Mouse (Mus musculus) limb, embryonic 12.5 days (tissue): ENCODE results near the gene Zmpste24. TPM values are rescaled to one million over a fixed set of nuclear protein-coding genes. Genes with fewer than 3 reads are reported as not detected.
A peak's percentile ranks its signal among the peaks of the same experiment; 100 is the strongest.

Source experiments
- ATAC-seq: fragments of 200-750 bp; cut with Nextera tagmentation; 2 replicates; pipeline ENCODE4 v1.8.0; 2017; ENCODE audit warnings: low read depth, moderate TSS enrichment; ENCODE audit not compliant: insufficient number of reproducible peaks, insufficient read depth, low FRiP score, low TSS enrichment
- H3K27ac ChIP-seq: fragments of 300-500 bp; sonication (generic); 2 replicates; pipeline ENCODE4 v1.5.1; 2016; ENCODE audit warnings: mild to moderate bottlenecking, moderate library complexity
- H3K27me3 ChIP-seq: fragments of 300-500 bp; sonication (generic); 2 replicates; pipeline ENCODE4 v1.6.1; 2016; ENCODE audit warnings: mild to moderate bottlenecking, moderate library complexity
- H3K36me3 ChIP-seq: fragments of 300-500 bp; sonication (generic); 2 replicates; pipeline ENCODE4 v1.6.1; 2016; ENCODE audit warnings: mild to moderate bottlenecking, moderate library complexity
- H3K4me1 ChIP-seq: fragments of 300-500 bp; sonication (generic); replicated peaks from 2 replicates; pipeline ENCODE4 v1.6.1; 2016
- H3K4me2 ChIP-seq: fragments of 300-500 bp; sonication (generic); 2 replicates; pipeline ENCODE4 v1.6.1; 2016; ENCODE audit warnings: mild to moderate bottlenecking, moderate library complexity
- H3K4me3 ChIP-seq: fragments of 300-500 bp; sonication (generic); replicated peaks from 2 replicates; pipeline ENCODE4 v1.5.1; 2016; ENCODE audit warnings: mild to moderate bottlenecking
- H3K9ac ChIP-seq: fragments of 300-500 bp; sonication (generic); replicated peaks from 2 replicates; pipeline ENCODE4 v1.6.1; 2016; ENCODE audit warnings: mild to moderate bottlenecking, moderate library complexity
- H3K9me3 ChIP-seq: fragments of 300-500 bp; sonication (generic); 2 replicates; pipeline ENCODE4 v1.6.1; 2016; ENCODE audit warnings: mild to moderate bottlenecking, moderate library complexity
- WGBS: fragments of 180-500 bp; shearing (Covaris S2); methylation state at CpG from one replicate; pipeline ENCODE4 v1.1.7; 2016; 5-methylcytosine and 5-hydroxymethylcytosine counted together
- polyA plus RNA-seq: library from polyadenylated mRNA; unstranded; fragments of >200 nt; fragmentation: Nextera tagmentation; extraction: Ambion mirVana; gene quantifications from 2 replicates; pipeline ENCODE4 v1.2.1, GENCODE M21; 2016

The Zmpste24 gene
- polyA plus RNA-seq, 1 experiment from 2014 or later, result 24.2 TPM

- H3K27me3 ChIP-seq, result no peaks in the 10 kb centered on the region
- WGBS, result 5% methylated on average over 40 of the region's 40 CpGs
- H3K27ac ChIP-seq, result peak overlapping the region; percentile 69; the same call in 1 of the 2 replicates
- ATAC-seq, result peak; percentile 33
- H3K9ac ChIP-seq, result peak overlapping the region; percentile 83
- peaks cover 17% of the 10 kb centered on the region for H3K4me1 ChIP-seq
- no peaks in the 10 kb centered on the region for H3K36me3 ChIP-seq
- H3K4me2 ChIP-seq, result peak overlapping the region; percentile 97
- no peaks in the 10 kb centered on the region for H3K9me3 ChIP-seq
- H3K4me3 ChIP-seq, result peak overlapping the region; percentile 98
Measured at GRCm38 (mm10) chr4:121016021-121016898, 81.8 kb downstream of the Zmpste24 start.

- no peak overlapping the region for H3K9ac ChIP-seq
- peaks cover 26% of the 10 kb centered on the region for H3K4me1 ChIP-seq
- no peak overlapping the region for H3K4me3 ChIP-seq
- no peak overlapping the region for H3K27ac ChIP-seq
- no peaks in the 10 kb centered on the region for H3K27me3 ChIP-seq
- H3K36me3 ChIP-seq, result no peaks in the 10 kb centered on the region
- H3K9me3 ChIP-seq, result no peaks in the 10 kb centered on the region
- 82% methylated on average over 7 of the region's 7 CpGs for WGBS
- no peak for ATAC-seq
- peak overlapping the region; percentile 97; the same call in 1 of the 2 replicates for H3K4me2 ChIP-seq
Measured at GRCm38 (mm10) chr4:121015268-121015659, 82.8 kb downstream of the Zmpste24 start.

GRCm38 (mm10) chr4:121014594-121015267, 83.3 kb downstream of the Zmpste24 start:
- Histone ChIP-seq H3K4me1 (peaks cover 28% of the 10 kb centered on the region), H3K27ac (no peak overlapping the region), H3K9me3 (no peaks in the 10 kb centered on the region), H3K27me3 (no peaks in the 10 kb centered on the region), H3K36me3 (no peaks in the 10 kb centered on the region), H3K4me3 (no peak overlapping the region), H3K4me2 (peak overlapping the region; percentile 97; the same call in 1 of the 2 replicates), H3K9ac (no peak overlapping the region)
- ATAC-seq, result no peak
- 82% methylated on average over 10 of the region's 10 CpGs for WGBS

GRCm38 (mm10) chr4:121010770-121011549, 87.1 kb downstream of the Zmpste24 start:
- Histone ChIP-seq H3K9me3 (no peaks in the 10 kb centered on the region), H3K4me2 (no peak overlapping the region), H3K36me3 (no peaks in the 10 kb centered on the region), H3K4me3 (no peak overlapping the region), H3K27ac (no peak overlapping the region), H3K9ac (no peak overlapping the region; the same call in 1 of the 2 replicates), H3K4me1 (peaks cover 36% of the 10 kb centered on the region), H3K27me3 (no peaks in the 10 kb centered on the region)
- WGBS, result 82% methylated on average over 11 of the region's 11 CpGs
- ATAC-seq, result no peak

Other genes starting within 250 kb of the Zmpste24 start
- 0.35 and 0.98 TPM in 2 replicates for gene Rims3, start 243.4 kb downstream of the Zmpste24 start, polyA plus RNA-seq
- 34.7 and 34.8 TPM in 2 replicates for gene Exo5, start 173.2 kb downstream of the Zmpste24 start, polyA plus RNA-seq
- gene Zfp69, start 146.5 kb downstream of the Zmpste24 start, polyA plus RNA-seq, result 12.4 and 13.0 TPM in 2 replicates
- 16.9 and 20.3 TPM in 2 replicates for gene Smap2, start 81.0 kb downstream of the Zmpste24 start, polyA plus RNA-seq
- 78.8 and 84.2 TPM in 2 replicates for gene Col9a2, start 58.9 kb downstream of the Zmpste24 start, polyA plus RNA-seq
- gene Tmco2, start 11.0 kb upstream of the Zmpste24 start, polyA plus RNA-seq, result not detected in 2 replicates
- gene Rlf, start 116.8 kb upstream of the Zmpste24 start, polyA plus RNA-seq, result 36.7 and 39.4 TPM in 2 replicates
- gene Gm12888, start 226.7 kb upstream of the Zmpste24 start, polyA plus RNA-seq, result not detected in 2 replicates